Mouse (Mus musculus): ENCODE data around the gene Wdr1.

- TF ChIP-seq CTCF (IDR thresholded peaks at IDR 0.05; ENCODE audit: low read depth) (no peak), EP300 (IDR thresholded peaks at IDR 0.05; ENCODE audit: low read depth) (no peak)
Measured at GRCm38 (mm10) chr5:38585450-38585849, 22.4 kb upstream of the Wdr1 start.
